Mouse (Mus musculus) midbrain, postnatal 0 days (tissue): ENCODE results near the gene Sectm1b. TPM values are rescaled to one million over a fixed set of nuclear protein-coding genes. Genes with fewer than 3 reads are reported as not detected.

Experiments used
- ATAC-seq: fragments of 200-750 bp; cut with Nextera tagmentation; 2 replicates; pipeline ENCODE4 v1.8.0; 2017; ENCODE audit warnings: moderate number of reproducible peaks, mild to moderate bottlenecking, moderate TSS enrichment, moderate library complexity; ENCODE audit not compliant: low FRiP score
- DNase-seq: peaks from one replicate; pipeline ENCODE4 v3.0.0-alpha.2; 2015; ENCODE audit warnings: low spot score
- H3K27ac ChIP-seq: fragments of 300-500 bp; sonication (generic); 2 replicates; pipeline ENCODE4 v1.5.1; 2014; ENCODE audit warnings: low read depth, mild to moderate bottlenecking, low read length, mixed read lengths
- H3K27me3 ChIP-seq: fragments of 300-500 bp; sonication (generic); 2 replicates; pipeline ENCODE4 v1.6.1; 2014; ENCODE audit warnings: low read length, control low read depth, mixed read lengths; ENCODE audit not compliant: insufficient read depth
- H3K36me3 ChIP-seq: fragments of 300-500 bp; sonication (generic); 2 replicates; pipeline ENCODE4 v1.6.1; 2014; ENCODE audit warnings: low read length, control low read depth, mixed read lengths; ENCODE audit not compliant: insufficient read depth
- H3K4me1 ChIP-seq: fragments of 300-500 bp; sonication (generic); 2 replicates; pipeline ENCODE4 v1.6.1; 2014; ENCODE audit warnings: mild to moderate bottlenecking, control low read depth, antibody characterized with exemption, low read length, mixed read lengths; ENCODE audit not compliant: insufficient read depth
- H3K4me2 ChIP-seq: fragments of 300-500 bp; sonication (generic); 2 replicates; pipeline ENCODE4 v1.6.1; 2014; ENCODE audit warnings: low read depth, mild to moderate bottlenecking, low read length, mixed read lengths; ENCODE audit not compliant: poor library complexity, severe bottlenecking
- H3K4me3 ChIP-seq: fragments of 300-500 bp; sonication (generic); 2 replicates; pipeline ENCODE4 v1.5.1; 2014; ENCODE audit warnings: low read depth, mild to moderate bottlenecking, low read length, moderate library complexity
- H3K9ac ChIP-seq: fragments of 300-500 bp; sonication (generic); replicated peaks from 2 replicates; pipeline ENCODE4 v1.6.1; 2014; ENCODE audit warnings: mild to moderate bottlenecking, low read length, moderate library complexity, mixed read lengths; ENCODE audit not compliant: poor library complexity, severe bottlenecking
- H3K9me3 ChIP-seq: fragments of 300-500 bp; sonication (generic); 2 replicates; pipeline ENCODE4 v1.6.1; 2016; ENCODE audit warnings: low read length, control low read depth
- CTCF ChIP-seq: IDR thresholded peaks from 2 replicates; pipeline ENCODE4 v1.5.1; 2016; ENCODE audit warnings: antibody characterized with exemption, mild to moderate bottlenecking
- WGBS: fragments of 180-500 bp; shearing (Covaris S2); extraction: QIAGEN DNeasy Blood & Tissue Kit; methylation state at CpG from one replicate; pipeline ENCODE4 v1.1.7; 2014; 5-methylcytosine and 5-hydroxymethylcytosine counted together
- polyA plus RNA-seq: library from polyadenylated mRNA; unstranded; fragments of >200 nt; fragmentation: Nextera tagmentation; extraction: Ambion mirVana; gene quantifications from 2 replicates; pipeline ENCODE4 v1.2.1, GENCODE M21; 2015
- total RNA-seq: library from RNA; depleted of rRNA; stranded (reverse); fragments of >200 nt; gene quantifications from 2 replicates; pipeline ENCODE4 v1.2.3, GENCODE M21; 2014

Gene Sectm1b
- total and polyA plus RNA-seq, 2 experiments from 2014 or later = not detected

DNA sequence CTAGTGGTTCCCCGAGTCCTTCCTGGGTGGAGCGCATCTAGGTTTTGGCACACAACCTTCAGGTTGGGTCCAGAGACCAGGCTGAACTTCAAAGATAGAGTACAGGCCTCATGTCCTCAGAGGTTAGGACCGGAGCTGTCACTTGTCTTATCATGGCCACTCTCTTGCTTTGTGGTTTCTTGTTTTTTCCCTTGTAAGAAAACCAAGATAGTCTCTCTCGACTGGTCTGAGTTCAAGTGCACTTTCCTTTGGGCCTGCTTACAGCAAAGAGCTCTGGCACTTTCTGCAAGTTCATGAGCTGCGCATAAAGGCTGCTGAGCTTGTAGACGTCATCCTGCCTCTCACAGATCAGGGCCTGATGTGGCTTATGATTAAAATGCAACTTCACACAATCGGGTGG, 36.1 kb downstream of the Sectm1b start:
- H3K27ac ChIP-seq = no peak overlapping the region
- H3K9me3 ChIP-seq = no peaks in the 10 kb centered on the region
- no peak for DNase-seq
- H3K4me2 ChIP-seq = no peak overlapping the region
- no peaks in the 10 kb centered on the region for H3K4me1 ChIP-seq
- H3K9ac ChIP-seq = no peak overlapping the region
- 84% methylated on average over 7 of the region's 7 CpGs for WGBS
- no peaks in the 10 kb centered on the region for H3K27me3 ChIP-seq
- ATAC-seq = no peak
- TF ChIP-seq CTCF = no peak
- no peak overlapping the region for H3K4me3 ChIP-seq
- no peaks in the 10 kb centered on the region for H3K36me3 ChIP-seq

- TF ChIP-seq CTCF = no peak
- no peaks in the 10 kb centered on the region for H3K27me3 ChIP-seq
- no peak overlapping the region for H3K4me2 ChIP-seq
- DNase-seq (no peak), ATAC-seq (no peak)
- H3K9me3 ChIP-seq = no peaks in the 10 kb centered on the region
- H3K4me3 ChIP-seq = no peak overlapping the region
- no peak overlapping the region for H3K27ac ChIP-seq
- no peak overlapping the region for H3K9ac ChIP-seq
- H3K36me3 ChIP-seq = no peaks in the 10 kb centered on the region
- H3K4me1 ChIP-seq = no peaks in the 10 kb centered on the region
- 75% methylated on average over 6 of the region's 6 CpGs for WGBS
These were observed 39.2 kb downstream of the Sectm1b start for GRCm38 (mm10) chr11:121024163-121024562.

- Histone ChIP-seq H3K27me3 (no peaks in the 10 kb centered on the region), H3K9me3 (no peaks in the 10 kb centered on the region), H3K27ac (no peak overlapping the region), H3K36me3 (no peaks in the 10 kb centered on the region), H3K9ac (no peak overlapping the region), H3K4me1 (no peaks in the 10 kb centered on the region), H3K4me2 (no peak overlapping the region), H3K4me3 (no peak overlapping the region)
- DNase-seq = no peak
- TF ChIP-seq CTCF = no peak
- no peak for ATAC-seq
- 89% methylated on average over 5 of the region's 5 CpGs for WGBS
These were observed 43.9 kb downstream of the Sectm1b start for GRCm38 (mm10) chr11:121019501-121019900.

DNA sequence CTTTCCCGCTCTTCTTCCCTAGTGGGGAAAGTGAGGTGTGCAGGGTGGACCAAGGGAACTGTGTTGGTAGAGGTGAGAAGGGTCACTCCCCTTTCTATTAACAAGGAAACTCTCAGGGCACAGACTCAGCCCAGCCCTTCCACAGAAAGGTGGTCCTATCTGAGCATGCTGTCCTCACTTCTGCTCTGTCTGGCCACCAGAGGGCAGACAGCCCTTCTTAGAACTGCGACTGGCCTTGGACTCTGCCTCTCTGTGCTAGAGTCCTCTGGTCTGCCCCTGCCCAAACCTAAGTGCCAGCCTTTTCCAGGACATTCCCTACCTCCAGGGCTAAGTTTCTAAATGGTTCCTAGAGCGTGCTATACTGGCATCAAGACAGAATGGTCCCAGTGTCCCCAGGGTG, 45.7 kb downstream of the Sectm1b start:
- H3K27ac ChIP-seq = no peak overlapping the region
- H3K36me3 ChIP-seq = no peaks in the 10 kb centered on the region
- peak; percentile 91 for TF ChIP-seq CTCF
- no peak overlapping the region for H3K4me3 ChIP-seq
- H3K9me3 ChIP-seq = no peaks in the 10 kb centered on the region
- WGBS = 40% methylated on average over 3 of the region's 3 CpGs
- H3K27me3 ChIP-seq = no peaks in the 10 kb centered on the region
- H3K4me2 ChIP-seq = no peak overlapping the region
- ATAC-seq (no peak), DNase-seq (peak; percentile 79)
- no peak overlapping the region for H3K9ac ChIP-seq
- H3K4me1 ChIP-seq = no peaks in the 10 kb centered on the region

- Histone ChIP-seq H3K27ac (no peak overlapping the region), H3K9me3 (no peaks in the 10 kb centered on the region), H3K9ac (no peak overlapping the region), H3K27me3 (no peaks in the 10 kb centered on the region), H3K4me2 (no peak overlapping the region), H3K4me1 (no peaks in the 10 kb centered on the region), H3K36me3 (no peaks in the 10 kb centered on the region), H3K4me3 (no peak overlapping the region)
- WGBS = 73% methylated on average over 6 of the region's 6 CpGs
- no peak for TF ChIP-seq CTCF
- ATAC-seq = no peak
- DNase-seq = no peak
These were observed 47.9 kb downstream of the Sectm1b start for GRCm38 (mm10) chr11:121015472-121015871.

- H3K36me3 ChIP-seq = no peaks in the 10 kb centered on the region
- H3K9ac ChIP-seq = no peak overlapping the region
- H3K4me3 ChIP-seq = no peak overlapping the region
- no peaks in the 10 kb centered on the region for H3K4me1 ChIP-seq
- no peaks in the 10 kb centered on the region for H3K9me3 ChIP-seq
- no peak overlapping the region for H3K27ac ChIP-seq
- WGBS = 57% methylated on average over 19 of the region's 19 CpGs
- ATAC-seq = no peak
- no peak overlapping the region; the same call in 1 of the 2 replicates for H3K4me2 ChIP-seq
- peak; percentile 24; the same call in 1 of the 2 replicates for TF ChIP-seq CTCF
- DNase-seq = peak; percentile 18
- no peaks in the 10 kb centered on the region for H3K27me3 ChIP-seq
These were observed 48.5 kb downstream of the Sectm1b start for GRCm38 (mm10) chr11:121014896-121015300.
